Mouse (Mus musculus) forebrain, embryonic 11.5 days (tissue): Measurements from ENCODE around the gene Atp6v1e1. TPM values are rescaled to one million over a fixed set of nuclear protein-coding genes. Genes with fewer than 3 reads are reported as not detected.

ENCODE experiments used
- ATAC-seq: fragments of 200-750 bp; cut with Nextera tagmentation; replicated peaks from 2 replicates; pipeline ENCODE4 v1.8.0; 2017; ENCODE audit warnings: moderate TSS enrichment; ENCODE audit not compliant: low FRiP score
- DNase-seq: peaks from one replicate; pipeline ENCODE4 v3.0.0-alpha.2; 2017; ENCODE audit warnings: low spot score
- H3K27ac ChIP-seq: fragments of 300-500 bp; sonication (generic); 2 replicates; pipeline ENCODE4 v1.5.1; 2014; ENCODE audit warnings: low read depth, low read length
- H3K27me3 ChIP-seq: fragments of 300-500 bp; sonication (generic); 2 replicates; pipeline ENCODE4 v1.6.1; 2014; ENCODE audit warnings: mild to moderate bottlenecking, low read length, mixed read lengths; ENCODE audit not compliant: control insufficient read depth, insufficient read depth
- H3K36me3 ChIP-seq: fragments of 300-500 bp; sonication (generic); 2 replicates; pipeline ENCODE4 v1.6.1; 2014; ENCODE audit warnings: mild to moderate bottlenecking, low read length, moderate library complexity, mixed read lengths; ENCODE audit not compliant: control insufficient read depth, insufficient read depth
- H3K4me1 ChIP-seq: fragments of 300-500 bp; sonication (generic); replicated peaks from 2 replicates; pipeline ENCODE4 v1.6.1; 2014; ENCODE audit warnings: low read length, mixed read lengths; ENCODE audit not compliant: control insufficient read depth, insufficient read depth
- H3K4me2 ChIP-seq: fragments of 300-500 bp; sonication (generic); 2 replicates; pipeline ENCODE4 v1.6.1; 2014; ENCODE audit warnings: low read depth, mild to moderate bottlenecking, low read length, moderate library complexity, mixed read lengths; ENCODE audit not compliant: severe bottlenecking
- H3K4me3 ChIP-seq: fragments of 300-500 bp; sonication (generic); 2 replicates; pipeline ENCODE4 v1.5.1; 2014; ENCODE audit warnings: low read depth, low read length
- H3K9ac ChIP-seq: fragments of 300-500 bp; sonication (generic); 2 replicates; pipeline ENCODE4 v1.6.1; 2014; ENCODE audit warnings: low read length
- H3K9me3 ChIP-seq: fragments of 300-500 bp; sonication (generic); 2 replicates; pipeline ENCODE4 v1.6.1; 2016; ENCODE audit warnings: low read length, mixed read lengths; ENCODE audit not compliant: control insufficient read depth
- WGBS: fragments of 180-500 bp; shearing (Covaris S2); extraction: QIAGEN DNeasy Blood & Tissue Kit; methylation state at CpG from one replicate; pipeline ENCODE4 v1.1.7; 2014; 5-methylcytosine and 5-hydroxymethylcytosine counted together
- polyA plus RNA-seq: library from polyadenylated mRNA; unstranded; fragments of >200 nt; fragmentation: Nextera tagmentation; extraction: Ambion mirVana; gene quantifications from 2 replicates; pipeline ENCODE4 v1.2.1, GENCODE M21; 2014

Atp6v1e1 gene
- polyA plus RNA-seq, 1 experiment from 2014 or later = 129 TPM

GRCm38 (mm10) chr6:120807738-120808081, 14.9 kb downstream of the Atp6v1e1 start:
- WGBS = 96% methylated on average over 4 of the region's 4 CpGs
- Histone ChIP-seq H3K9ac (no peak overlapping the region), H3K36me3 (peaks cover 5% of the 10 kb centered on the region; the same call in 1 of the 2 replicates)

GRCm38 (mm10) chr6:120806999-120807737, 15.4 kb downstream of the Atp6v1e1 start:
- Histone ChIP-seq H3K4me2 (no peak overlapping the region), H3K36me3 (peaks cover 5% of the 10 kb centered on the region; the same call in 1 of the 2 replicates), H3K4me3 (no peak overlapping the region), H3K27me3 (no peaks in the 10 kb centered on the region), H3K9ac (no peak overlapping the region), H3K4me1 (no peaks in the 10 kb centered on the region), H3K27ac (no peak overlapping the region), H3K9me3 (no peaks in the 10 kb centered on the region)
- ATAC-seq (no peak), DNase-seq (no peak)
- 90% methylated on average over 5 of the region's 5 CpGs for WGBS

More at GRCm38 (mm10) chr6:120807738-120808081, 14.9 kb downstream of the Atp6v1e1 start:
- ATAC-seq = no peak
- no peak for DNase-seq
- Histone ChIP-seq H3K27me3 (no peaks in the 10 kb centered on the region), H3K4me2 (no peak overlapping the region), H3K4me1 (no peaks in the 10 kb centered on the region), H3K4me3 (no peak overlapping the region), H3K9me3 (no peaks in the 10 kb centered on the region), H3K27ac (no peak overlapping the region)

- Histone ChIP-seq H3K36me3 (peaks cover 10% of the 10 kb centered on the region; the same call in 1 of the 2 replicates), H3K9me3 (no peaks in the 10 kb centered on the region), H3K4me3 (no peak overlapping the region), H3K4me2 (no peak overlapping the region), H3K4me1 (no peaks in the 10 kb centered on the region), H3K27me3 (no peaks in the 10 kb centered on the region), H3K9ac (no peak overlapping the region), H3K27ac (no peak overlapping the region)
- ATAC-seq (no peak), DNase-seq (no peak)
- WGBS = 89% methylated on average over 4 of the region's 4 CpGs
These were observed 23.0 kb downstream of the Atp6v1e1 start for GRCm38 (mm10) chr6:120799581-120800041.

- Histone ChIP-seq H3K4me1 (no peaks in the 10 kb centered on the region), H3K4me2 (no peak overlapping the region), H3K27me3 (no peaks in the 10 kb centered on the region), H3K9me3 (no peaks in the 10 kb centered on the region), H3K4me3 (no peak overlapping the region), H3K36me3 (peaks cover 7% of the 10 kb centered on the region; the same call in 1 of the 2 replicates), H3K9ac (no peak overlapping the region), H3K27ac (no peak overlapping the region)
- DNase-seq = no peak
- ATAC-seq = no peak
- 93% methylated on average over 4 of the region's 4 CpGs for WGBS
These were observed 23.7 kb downstream of the Atp6v1e1 start for GRCm38 (mm10) chr6:120798905-120799304.

GRCm38 (mm10) chr6:120798019-120798418, 24.6 kb downstream of the Atp6v1e1 start:
- Histone ChIP-seq H3K9ac (no peak overlapping the region), H3K4me1 (no peaks in the 10 kb centered on the region), H3K36me3 (peaks cover 7% of the 10 kb centered on the region; the same call in 1 of the 2 replicates), H3K4me3 (no peak overlapping the region), H3K4me2 (no peak overlapping the region), H3K27me3 (no peaks in the 10 kb centered on the region), H3K9me3 (no peaks in the 10 kb centered on the region), H3K27ac (no peak overlapping the region)
- WGBS = 88% methylated on average over 7 of the region's 7 CpGs
- no peak for ATAC-seq
- DNase-seq = no peak

- ATAC-seq (no peak), DNase-seq (no peak)
- H3K9me3 ChIP-seq = no peaks in the 10 kb centered on the region
- H3K4me1 ChIP-seq = no peaks in the 10 kb centered on the region
- no peaks in the 10 kb centered on the region for H3K27me3 ChIP-seq
- no peak overlapping the region for H3K27ac ChIP-seq
- WGBS = 88% methylated on average over 2 of the region's 2 CpGs
- no peak overlapping the region for H3K4me3 ChIP-seq
- H3K4me2 ChIP-seq = no peak overlapping the region
- H3K36me3 ChIP-seq = peaks cover 7% of the 10 kb centered on the region; the same call in 1 of the 2 replicates
- no peak overlapping the region for H3K9ac ChIP-seq
These were observed 26.5 kb downstream of the Atp6v1e1 start for GRCm38 (mm10) chr6:120796111-120796510.

GRCm38 (mm10) chr6:120795422-120796086, 27.0 kb downstream of the Atp6v1e1 start:
- peaks cover 7% of the 10 kb centered on the region; the same call in 1 of the 2 replicates for H3K36me3 ChIP-seq
- no peak overlapping the region for H3K9ac ChIP-seq
- no peaks in the 10 kb centered on the region for H3K9me3 ChIP-seq
- H3K27ac ChIP-seq = no peak overlapping the region
- H3K4me2 ChIP-seq = no peak overlapping the region
- ATAC-seq (no peak), DNase-seq (no peak)
- no peaks in the 10 kb centered on the region for H3K4me1 ChIP-seq
- no peaks in the 10 kb centered on the region for H3K27me3 ChIP-seq
- no peak overlapping the region for H3K4me3 ChIP-seq
- 88% methylated on average over 5 of the region's 5 CpGs for WGBS

- Histone ChIP-seq H3K27me3 (no peaks in the 10 kb centered on the region), H3K9ac (no peak overlapping the region), H3K36me3 (peaks cover 7% of the 10 kb centered on the region; the same call in 1 of the 2 replicates), H3K9me3 (no peaks in the 10 kb centered on the region), H3K27ac (no peak overlapping the region), H3K4me2 (no peak overlapping the region), H3K4me3 (no peak overlapping the region), H3K4me1 (no peaks in the 10 kb centered on the region)
- ATAC-seq (no peak), DNase-seq (no peak)
- WGBS = 82% methylated on average over 8 of the region's 8 CpGs
These were observed 29.6 kb downstream of the Atp6v1e1 start for GRCm38 (mm10) chr6:120792947-120793346.
